Mouse (Mus musculus) neutrophil, adult 59 days (primary cell): Measurements from ENCODE around the gene Mfn2. TPM values are rescaled to one million over a fixed set of nuclear protein-coding genes. Genes with fewer than 3 reads are reported as not detected.

Experiments
- total RNA-seq, 2 experiments: library from RNA; stranded (reverse); gene quantifications; 1 replicate in 1 of 2; 2 replicates in 1 of 2; pipeline ENCODE4 v1.2.4; 2023

Mfn2 gene
- total RNA-seq: 10 to 100 TPM; 52.0 to 55.5 TPM

DNA sequence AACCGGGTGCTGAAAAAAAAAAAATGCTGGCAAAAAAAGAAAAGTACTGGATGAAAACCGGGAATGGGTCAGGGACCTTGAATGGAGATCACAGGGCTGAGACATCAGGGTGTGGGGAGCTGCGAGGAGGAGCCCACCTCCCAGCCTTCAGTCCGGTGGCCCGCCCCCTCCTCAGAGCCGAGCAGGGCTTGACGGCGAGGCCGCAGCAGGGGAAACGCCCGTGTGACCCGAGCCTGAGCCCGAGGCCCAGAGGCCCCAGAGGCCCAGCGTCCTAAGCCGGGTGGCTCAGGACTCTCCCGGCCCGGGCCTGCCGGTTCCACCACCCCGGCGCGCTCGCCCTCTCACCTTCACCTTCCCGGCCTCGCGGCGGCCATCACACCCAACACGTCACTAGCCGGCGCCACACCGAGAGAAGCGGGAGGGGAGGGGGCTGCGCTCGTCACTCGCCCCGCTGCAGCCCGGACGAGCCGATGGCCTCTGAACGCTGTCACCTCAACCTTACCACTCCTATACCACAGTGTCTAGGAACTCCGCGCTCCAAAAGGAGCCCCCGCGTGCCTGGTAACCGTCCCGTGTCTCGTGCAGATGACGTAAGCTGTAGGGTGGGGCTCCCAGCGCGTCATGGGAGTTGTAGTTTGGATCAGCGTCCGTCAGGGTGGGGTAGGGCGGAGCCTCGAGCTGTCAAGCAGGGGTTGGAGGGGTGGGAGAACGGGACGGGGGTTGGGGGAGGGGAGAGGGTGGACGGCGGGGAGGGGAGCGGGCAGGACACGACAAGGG lies at the start of gene Mfn2:
Gene Mfn2 (minus strand): TSS at position 392 of the 777 bp plus-strand sequence.

DNA sequence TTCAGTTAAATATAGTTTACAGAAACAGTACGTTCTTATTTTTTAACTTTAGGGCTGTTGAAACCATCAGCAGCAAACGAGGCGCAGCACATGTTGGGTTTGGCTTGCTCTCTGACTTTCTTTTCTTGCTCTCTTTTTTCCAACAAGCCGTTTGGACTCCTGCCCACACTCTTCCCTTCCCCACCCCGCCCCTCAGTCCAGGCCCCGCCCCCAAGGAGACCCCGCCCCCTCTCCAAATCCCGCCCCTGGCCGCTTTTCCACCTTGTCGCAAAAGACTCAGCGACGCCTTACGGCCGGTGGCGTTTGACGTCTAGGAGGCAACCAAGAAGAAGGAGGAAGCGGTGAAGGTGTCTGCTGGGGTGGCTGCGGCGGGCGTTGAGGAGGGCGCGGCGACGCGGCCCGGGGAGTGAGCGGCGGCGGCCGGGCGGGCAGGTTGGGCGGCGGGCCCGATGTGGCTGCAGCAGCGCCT lies 36.1 kb upstream of the Mfn2 start, which contains the start of gene 2510039O18Rik:
Gene 2510039O18Rik (plus strand): TSS at position 320 of the 469 bp plus-strand sequence.

DNA sequence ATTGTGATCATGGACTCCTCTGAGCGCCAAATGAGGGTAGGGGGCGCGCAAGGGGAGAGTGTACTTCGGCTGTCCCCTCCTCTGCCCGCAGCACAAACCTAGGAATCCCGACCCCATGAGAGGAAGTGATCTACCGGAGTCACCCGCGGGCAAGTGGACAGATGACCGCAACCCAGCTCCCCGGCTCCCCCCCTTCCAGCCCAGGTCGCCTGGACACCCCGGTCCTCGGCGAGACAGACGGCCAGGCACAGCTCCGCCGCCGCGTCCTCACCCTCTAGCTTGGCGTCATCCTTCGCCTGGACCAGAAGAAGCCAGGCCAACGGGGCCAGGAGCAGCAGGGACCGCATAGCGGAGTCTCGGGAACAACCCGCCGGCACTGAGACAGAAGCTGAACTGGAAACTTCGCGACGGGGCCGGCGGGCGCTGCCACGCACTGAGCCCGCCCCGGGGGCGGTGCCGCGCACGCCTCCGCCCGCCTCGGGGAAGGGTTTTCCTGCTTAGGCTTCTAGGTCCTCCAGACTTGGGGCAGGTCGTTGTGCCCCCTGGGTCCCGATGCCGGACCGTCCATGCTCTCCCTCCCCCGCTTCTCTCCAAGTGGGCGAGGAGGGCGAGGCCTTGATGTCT lies 31.9 kb upstream of the Mfn2 start, which contains the start of gene Plod1:
Gene Plod1 (minus strand): TSS at position 437 of the 624 bp plus-strand sequence.

DNA sequence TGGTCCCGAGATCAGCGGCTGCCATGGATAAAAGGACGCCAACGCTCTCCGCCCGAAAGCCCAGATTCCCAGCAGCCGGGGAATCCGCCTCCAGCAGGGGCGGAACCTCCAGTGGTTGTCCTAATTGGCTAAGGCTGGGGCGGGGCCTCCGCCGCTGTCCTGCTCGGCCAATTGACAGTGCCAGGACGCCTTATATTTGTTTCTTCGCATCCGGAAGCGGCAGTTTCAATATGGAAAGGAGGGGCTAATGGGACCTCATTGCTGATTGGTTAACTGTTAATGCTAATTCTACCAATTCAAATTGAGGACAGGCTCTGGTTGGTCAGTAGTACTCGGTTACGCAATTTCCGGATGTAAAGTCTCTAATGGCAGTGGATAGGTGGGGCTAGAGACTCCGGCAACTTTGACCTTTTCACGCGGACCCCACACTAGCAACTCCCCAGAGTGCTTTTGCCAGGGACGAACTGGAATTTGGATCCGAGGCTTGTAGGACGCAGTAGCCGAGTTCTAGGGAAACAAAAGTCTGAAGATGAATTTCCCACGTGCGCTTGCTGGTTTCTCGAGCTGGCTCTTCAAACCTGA lies 36.0 kb downstream of the Mfn2 start, which contains the start of the genes Miip and Fv1:
Gene Miip (minus strand): TSS at position 367 of the 582 bp plus-strand sequence.
Gene Fv1 (plus strand): TSS at position 530 of the 582 bp plus-strand sequence.

DNA sequence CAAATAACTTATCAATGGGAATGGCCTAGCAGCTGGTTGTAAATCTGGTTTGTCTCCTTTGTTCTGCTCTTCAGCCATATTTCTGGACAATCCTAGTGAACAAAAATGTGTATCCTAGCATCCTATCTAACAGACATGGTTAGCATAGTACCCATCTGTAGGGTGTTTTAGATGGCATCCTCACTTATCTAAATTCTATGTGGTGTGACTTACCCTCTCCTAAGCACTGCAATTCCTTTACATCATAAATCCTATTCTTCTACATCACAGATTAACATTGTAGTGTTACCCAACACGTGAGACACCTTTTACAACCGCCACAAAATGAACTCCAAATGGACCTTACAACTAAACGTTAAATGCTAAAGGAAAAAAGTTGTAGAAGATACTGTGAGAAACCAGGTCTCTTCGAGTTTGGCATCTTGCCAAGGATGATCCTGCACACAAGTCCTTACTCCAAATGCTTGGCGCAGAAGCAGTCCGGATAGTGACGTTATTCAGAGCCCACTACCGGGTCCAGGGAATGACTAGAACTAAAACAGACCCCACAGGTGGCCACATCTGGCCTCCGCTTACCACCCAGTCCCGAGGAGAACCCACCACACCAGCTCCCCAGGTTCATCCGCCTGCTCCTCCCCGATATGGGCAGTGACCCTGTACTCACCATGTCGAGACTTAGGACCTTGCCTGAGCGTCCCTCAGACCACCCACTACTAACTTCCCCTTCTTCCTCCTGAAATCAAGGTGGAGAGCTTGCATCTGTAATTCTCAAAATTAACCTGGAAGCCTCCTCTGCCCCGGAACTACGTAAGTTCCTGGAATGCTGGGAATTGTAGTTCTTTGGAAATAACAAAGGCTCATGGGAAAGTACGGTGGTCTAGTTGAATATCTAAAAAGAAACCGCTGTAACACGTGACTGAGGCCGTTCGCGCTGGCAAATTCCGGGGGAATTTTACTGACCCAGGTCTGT lies 56.6 kb downstream of the Mfn2 start, which contains the start of gene Zfp933:
Gene Zfp933 (minus strand): TSS at position 753 of the 970 bp plus-strand sequence.

Other genes starting within 250 kb of the Mfn2 start
- not detected for gene Zfp534, start 202.2 kb downstream of the Mfn2 start, total RNA-seq
- 10 to 100 TPM; 10.5 to 13.1 TPM for gene Zfp984, start 94.9 kb downstream of the Mfn2 start, total RNA-seq
- gene Zfp933, start 56.3 kb downstream of the Mfn2 start, total RNA-seq: 1 to 10 TPM; 3.5 TPM
- gene Miip, start 35.9 kb downstream of the Mfn2 start, total RNA-seq: 10 to 100 TPM; 34.1 to 36.9 TPM
- 1 to 10 TPM; 6.4 to 7.3 TPM for gene Fv1, start 35.7 kb downstream of the Mfn2 start, total RNA-seq
- gene Plod1, start 32.1 kb upstream of the Mfn2 start, total RNA-seq: 10 to 100 TPM; 20.2 to 20.7 TPM
- gene 2510039O18Rik, start 36.2 kb upstream of the Mfn2 start, total RNA-seq: 10 to 100 TPM; 59.4 to 61.8 TPM
- gene Nppb, start 81.1 kb upstream of the Mfn2 start, total RNA-seq: not detected
- not detected for gene Nppa, start 96.0 kb upstream of the Mfn2 start, total RNA-seq
- gene Clcn6, start 134.1 kb upstream of the Mfn2 start, total RNA-seq: 10 to 100 TPM in 1 of 2 experiments, 1 to 10 TPM in 1; 9.6 to 12.2 TPM
- 10 to 100 TPM; 11.4 to 12.5 TPM for gene Mthfr, start 134.4 kb upstream of the Mfn2 start, total RNA-seq
- 10 to 100 TPM; 59.8 to 67.7 TPM for gene Agtrap, start 183.3 kb upstream of the Mfn2 start, total RNA-seq
- 10 to 100 TPM in 1 of 2 experiments, 1 to 10 TPM in 1; 9.2 to 12.4 TPM for gene Mad2l2, start 225.7 kb upstream of the Mfn2 start, total RNA-seq
- not detected for gene Draxin, start 226.0 kb upstream of the Mfn2 start, total RNA-seq
- 10 to 100 TPM; 14.8 to 19.8 TPM for gene Fbxo6, start 247.4 kb upstream of the Mfn2 start, total RNA-seq